Comparison of ENCODE assay signal across 21 mouse cellular contexts in the genomic region with DNA sequence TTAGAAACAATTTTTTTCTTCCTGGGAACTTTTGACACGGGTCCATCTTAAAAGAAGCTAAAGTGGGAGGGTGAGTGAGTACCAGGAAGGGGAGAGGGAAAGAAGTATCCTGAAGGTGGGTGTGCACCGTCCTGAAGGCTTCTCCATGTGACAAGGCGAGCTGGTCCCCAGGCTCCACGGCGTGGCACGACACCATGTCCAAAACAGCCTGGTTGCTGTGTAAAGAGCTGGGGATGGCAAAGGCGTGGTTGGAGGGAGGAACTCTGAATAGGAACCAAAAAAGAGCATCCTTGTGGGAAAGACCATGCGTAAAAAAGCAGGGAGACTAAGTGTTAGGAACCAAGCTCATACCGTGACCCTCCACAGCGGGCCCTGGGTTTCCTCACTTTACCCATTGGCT.
DNase-seq lines count a peak whose midpoint lies in the region; ATAC-seq lines count a peak whose summit lies in the region.
"Had no signal": no experiment of that assay in that cellular context is flagged by ENCODE, and none has a peak within 500 bp of the region (broad histone marks: within the 10 kb centered on the region; RNA-seq: fewer than 3 reads in every experiment).

No protein-coding gene starts in this region.

- no peak for ATAC-seq in megakaryocyte, adult 5-6 weeks (ENCODE audit: poor library complexity, severe bottlenecking)
- ATAC-seq: forebrain, embryonic 14.5 days; forebrain, embryonic 16.5 days had no signal

- intact Hi-C loops in heart, postnatal 10 days (cut with DNase I), result no loop called here

- H3K27me3 ChIP-seq in megakaryocyte, embryonic 14.5 days (replicated peaks), result no peaks in the 10 kb centered on the region
- H3K27me3 ChIP-seq: embryonic facial prominence, embryonic 13.5 days; embryonic facial prominence, embryonic 15.5 days; forebrain, embryonic 12.5 days had no signal

- no peaks in the 10 kb centered on the region for H3K4me1 ChIP-seq in megakaryocyte, embryonic 14.5 days
- H3K4me1 ChIP-seq: forebrain, embryonic 10.5 days; forebrain, embryonic 12.5 days had no signal

- DNase-seq in heart, adult 11 months, result peak; percentile 68
- no peak for DNase-seq in heart, postnatal 10 days
- DNase-seq: adrenal gland, adult 2 months; adrenal gland, postnatal 10 days; adrenal gland, postnatal 25 days; cerebellum, adult 11 months; cerebellum, adult 18-20 months; cerebellum, adult 8-10 months; cerebellum, adult 9-11 months; cerebellum, postnatal 14 days; cerebellum, postnatal 36 days; embryo, embryonic 11 days had no signal

- peak overlapping the region; percentile 51 for H3K4me3 ChIP-seq in megakaryocyte, embryonic 14.5 days (replicated peaks)
- H3K4me3 ChIP-seq: embryonic facial prominence, embryonic 13.5 days; embryonic facial prominence, embryonic 15.5 days; erythroblast, embryonic 14.5 days; forebrain, embryonic 10.5 days; forebrain, embryonic 12.5 days had no signal

- H3K36me3 ChIP-seq in megakaryocyte, embryonic 14.5 days (replicated peaks; ENCODE audit: low read length), result peaks cover 13% of the 10 kb centered on the region
- H3K36me3 ChIP-seq: embryonic facial prominence, embryonic 15.5 days; forebrain, embryonic 10.5 days; forebrain, embryonic 12.5 days had no signal

- peaks cover 69% of the 10 kb centered on the region for H3K9me3 ChIP-seq in megakaryocyte, embryonic 14.5 days
- H3K9me3 ChIP-seq: embryonic facial prominence, embryonic 15.5 days; forebrain, embryonic 12.5 days had no signal
